Mouse (Mus musculus): Measurements from ENCODE around the gene Srpr.

DNA sequence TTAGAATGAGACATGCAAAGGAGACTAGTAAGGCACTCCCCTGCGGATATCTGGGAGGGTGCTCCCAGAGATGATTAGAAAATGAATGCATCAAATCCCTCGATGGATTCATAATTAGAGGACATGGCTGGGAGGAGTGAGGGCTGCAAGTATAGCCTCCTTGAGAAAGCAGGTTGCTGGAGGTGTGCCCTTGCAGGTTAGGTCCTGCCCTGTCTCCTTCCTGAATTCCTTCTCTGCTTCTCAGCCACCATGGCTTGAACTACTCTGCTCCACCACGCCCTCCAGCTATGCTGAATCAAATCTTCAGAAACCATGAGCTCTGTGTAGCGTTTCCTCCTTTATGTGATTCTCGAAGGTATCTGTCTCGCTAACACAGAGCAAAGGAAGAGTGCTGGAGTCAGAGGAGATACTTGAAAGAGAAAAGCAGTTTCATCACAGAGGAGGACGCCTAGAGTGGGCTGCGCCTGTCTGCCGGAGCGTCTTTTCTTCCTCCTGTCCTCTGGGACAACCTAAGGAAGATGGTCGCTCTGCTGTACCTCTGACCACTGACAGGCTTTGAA lies 6.9 kb upstream of the Srpr start:
- TF ChIP-seq POLR2A (IDR thresholded peaks at IDR 0.05; ENCODE audit: insufficient read depth, low read depth, low read length), result no peak
- TF ChIP-seq CTCF (IDR thresholded peaks at IDR 0.05), result no peak

Data from heart, adult 2 months (tissue).